Mouse (Mus musculus): ENCODE measurements around the gene Klf9. TPM values are rescaled to one million over a fixed set of nuclear protein-coding genes. Genes with fewer than 3 reads are reported as not detected.
A peak's percentile ranks its signal among the peaks of the same experiment; 100 is the strongest.
"Not testable (repeated sequence)": the region's sequence is repeated elsewhere in the genome, so short reads cannot be mapped to it uniquely, and the experiment has no call there.

The Klf9 gene
- polyA plus RNA-seq, 1 experiment from 2014 or later: 1.4 TPM

GRCm38 (mm10) chr19:23144031-23144430, 3.0 kb downstream of the Klf9 start:
- DNase-seq (ENCODE audit: low spot score): no peak
- WGBS: 49% methylated on average over 9 of the region's 9 CpGs
- Histone ChIP-seq H3K4me1 (peaks cover 31% of the 10 kb centered on the region), H3K27ac (no peak overlapping the region), H3K9me3 (no peaks in the 10 kb centered on the region), H3K27me3 (ENCODE audit: insufficient read depth, poor library complexity, severe bottlenecking) (peaks cover 26% of the 10 kb centered on the region), H3K36me3 (no peaks in the 10 kb centered on the region), H3K4me3 (no peak overlapping the region)

GRCm38 (mm10) chr19:23145146-23145545, 4.1 kb downstream of the Klf9 start:
- Histone ChIP-seq H3K27ac (no peak overlapping the region), H3K36me3 (no peaks in the 10 kb centered on the region), H3K9me3 (no peaks in the 10 kb centered on the region), H3K4me3 (no peak overlapping the region), H3K27me3 (ENCODE audit: insufficient read depth, poor library complexity, severe bottlenecking) (peaks cover 26% of the 10 kb centered on the region), H3K4me1 (peaks cover 38% of the 10 kb centered on the region)
- WGBS: 83% methylated on average over 3 of the region's 3 CpGs
- no peak for DNase-seq (ENCODE audit: low spot score)

GRCm38 (mm10) chr19:23145575-23145974, 4.5 kb downstream of the Klf9 start:
- WGBS: 88% methylated on average over 7 of the region's 7 CpGs
- Histone ChIP-seq H3K27me3 (ENCODE audit: insufficient read depth, poor library complexity, severe bottlenecking) (peaks cover 26% of the 10 kb centered on the region), H3K4me1 (peaks cover 39% of the 10 kb centered on the region)
- not testable (repeated sequence) for H3K27ac ChIP-seq; H3K36me3 ChIP-seq; H3K4me3 ChIP-seq; H3K9me3 ChIP-seq; DNase-seq (ENCODE audit: low spot score)

GRCm38 (mm10) chr19:23146409-23146861, 5.4 kb downstream of the Klf9 start:
- Histone ChIP-seq H3K9me3 (no peaks in the 10 kb centered on the region), H3K4me1 (peaks cover 37% of the 10 kb centered on the region), H3K4me3 (no peak overlapping the region), H3K36me3 (no peaks in the 10 kb centered on the region), H3K27me3 (ENCODE audit: insufficient read depth, poor library complexity, severe bottlenecking) (peaks cover 23% of the 10 kb centered on the region), H3K27ac (no peak overlapping the region)
- DNase-seq (ENCODE audit: low spot score): no peak
- 56% methylated on average over 12 of the region's 12 CpGs for WGBS

GRCm38 (mm10) chr19:23147026-23147966, 6.3 kb downstream of the Klf9 start:
- no peaks in the 10 kb centered on the region for H3K9me3 ChIP-seq
- no peak overlapping the region for H3K4me3 ChIP-seq
- peaks cover 38% of the 10 kb centered on the region for H3K4me1 ChIP-seq
- no peak overlapping the region for H3K27ac ChIP-seq
- 77% methylated on average over 15 of the region's 15 CpGs for WGBS
- no peak for DNase-seq (ENCODE audit: low spot score)
- peaks cover 15% of the 10 kb centered on the region for H3K27me3 ChIP-seq (ENCODE audit: insufficient read depth, poor library complexity, severe bottlenecking)
- no peaks in the 10 kb centered on the region for H3K36me3 ChIP-seq

GRCm38 (mm10) chr19:23149465-23150410, 8.7 kb downstream of the Klf9 start:
- H3K36me3 ChIP-seq: no peaks in the 10 kb centered on the region
- peak overlapping the region; percentile 16; the same call in 1 of the 2 replicates for H3K27ac ChIP-seq
- no peaks in the 10 kb centered on the region; the same call in none of the 2 replicates for H3K27me3 ChIP-seq (ENCODE audit: insufficient read depth, poor library complexity, severe bottlenecking)
- no peaks in the 10 kb centered on the region for H3K9me3 ChIP-seq
- H3K4me3 ChIP-seq: no peak overlapping the region
- DNase-seq (ENCODE audit: low spot score): no peak
- WGBS: 68% methylated on average over 7 of the region's 7 CpGs
- H3K4me1 ChIP-seq: peaks cover 33% of the 10 kb centered on the region

- H3K27ac ChIP-seq: no peak overlapping the region
- 78% methylated on average over 14 of the region's 14 CpGs for WGBS
- DNase-seq (ENCODE audit: low spot score): no peak
- no peaks in the 10 kb centered on the region for H3K9me3 ChIP-seq
- H3K36me3 ChIP-seq: no peaks in the 10 kb centered on the region
- H3K27me3 ChIP-seq (ENCODE audit: insufficient read depth, poor library complexity, severe bottlenecking): no peaks in the 10 kb centered on the region; the same call in 1 of the 2 replicates
- H3K4me1 ChIP-seq: peaks cover 33% of the 10 kb centered on the region
- no peak overlapping the region for H3K4me3 ChIP-seq
These were observed 9.7 kb downstream of the Klf9 start for GRCm38 (mm10) chr19:23150556-23151265.

GRCm38 (mm10) chr19:23151651-23152070, 10.6 kb downstream of the Klf9 start:
- Histone ChIP-seq H3K9me3 (no peaks in the 10 kb centered on the region), H3K4me3 (peak overlapping the region; percentile 33), H3K27ac (peak overlapping the region; percentile 64; the same call in 1 of the 2 replicates), H3K4me1 (peaks cover 31% of the 10 kb centered on the region), H3K27me3 (ENCODE audit: insufficient read depth, poor library complexity, severe bottlenecking) (no peaks in the 10 kb centered on the region), H3K36me3 (no peaks in the 10 kb centered on the region)
- 17% methylated on average over 11 of the region's 11 CpGs for WGBS
- DNase-seq (ENCODE audit: low spot score): no peak

- Histone ChIP-seq H3K27ac (no peak overlapping the region), H3K9me3 (no peaks in the 10 kb centered on the region), H3K4me3 (peak overlapping the region; percentile 33; the same call in 1 of the 2 replicates), H3K4me1 (peaks cover 25% of the 10 kb centered on the region), H3K36me3 (no peaks in the 10 kb centered on the region), H3K27me3 (ENCODE audit: insufficient read depth, poor library complexity, severe bottlenecking) (no peaks in the 10 kb centered on the region)
- WGBS: 8% methylated on average over 4 of the region's 4 CpGs
- no peak for DNase-seq (ENCODE audit: low spot score)
These were observed 11.2 kb downstream of the Klf9 start for GRCm38 (mm10) chr19:23152201-23152640.

GRCm38 (mm10) chr19:23152771-23153605, 12.0 kb downstream of the Klf9 start:
- H3K27me3 ChIP-seq (ENCODE audit: insufficient read depth, poor library complexity, severe bottlenecking): no peaks in the 10 kb centered on the region
- H3K4me1 ChIP-seq: peaks cover 25% of the 10 kb centered on the region
- 58% methylated on average over 25 of the region's 25 CpGs for WGBS
- H3K27ac ChIP-seq: no peak overlapping the region
- no peaks in the 10 kb centered on the region for H3K36me3 ChIP-seq
- no peak overlapping the region for H3K4me3 ChIP-seq
- DNase-seq (ENCODE audit: low spot score): no peak
- no peaks in the 10 kb centered on the region for H3K9me3 ChIP-seq

GRCm38 (mm10) chr19:23153606-23154127, 12.6 kb downstream of the Klf9 start:
- peaks cover 25% of the 10 kb centered on the region for H3K4me1 ChIP-seq
- no peaks in the 10 kb centered on the region for H3K36me3 ChIP-seq
- H3K4me3 ChIP-seq: no peak overlapping the region
- no peaks in the 10 kb centered on the region for H3K27me3 ChIP-seq (ENCODE audit: insufficient read depth, poor library complexity, severe bottlenecking)
- no peaks in the 10 kb centered on the region for H3K9me3 ChIP-seq
- 77% methylated on average over 5 of the region's 5 CpGs for WGBS
- no peak overlapping the region for H3K27ac ChIP-seq
- DNase-seq (ENCODE audit: low spot score): no peak

All from heart, embryonic 10.5 days (tissue).